Mouse (Mus musculus) layer of hippocampus, postnatal 14 days (tissue): ENCODE measurements around the gene Snx15. TPM values are rescaled to one million over a fixed set of nuclear protein-coding genes. Genes with fewer than 3 reads are reported as not detected.

Source experiments
- DNase-seq, 2 experiments: peaks; one replicate each; pipeline ENCODE4 v3.0.0; 2021 to 2022; ENCODE audit warnings: low spot score in 2 of 2, mixed read lengths in 1 of 2
- total RNA-seq, 2 experiments: library from RNA; stranded (reverse); gene quantifications; 2 replicates each; pipeline ENCODE4 v1.2.3; 2021

The Snx15 gene
- total RNA-seq, 2 experiments from 2014 or later, result 42.3 to 43.7 TPM

DNA sequence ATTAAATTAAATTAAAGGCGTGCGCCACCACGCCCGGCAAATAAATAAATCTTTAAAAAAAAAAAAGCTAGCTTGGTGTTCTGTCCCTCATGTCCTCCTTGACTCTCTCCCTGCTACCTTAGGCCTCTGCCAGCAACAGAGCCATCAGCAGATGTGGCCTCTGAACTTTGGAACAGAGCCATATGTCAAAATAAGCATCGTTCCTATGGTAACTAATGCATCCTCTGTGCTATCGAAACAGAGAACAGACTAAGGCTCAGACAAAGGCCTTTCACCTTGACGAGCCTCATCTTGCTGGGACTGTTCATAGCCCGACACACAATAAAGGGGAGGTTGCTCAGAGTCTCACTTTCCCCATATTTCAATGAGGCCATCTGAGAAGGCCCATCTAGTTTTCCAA, 4.8 kb downstream of the Snx15 start:
- no peak for DNase-seq

DNA sequence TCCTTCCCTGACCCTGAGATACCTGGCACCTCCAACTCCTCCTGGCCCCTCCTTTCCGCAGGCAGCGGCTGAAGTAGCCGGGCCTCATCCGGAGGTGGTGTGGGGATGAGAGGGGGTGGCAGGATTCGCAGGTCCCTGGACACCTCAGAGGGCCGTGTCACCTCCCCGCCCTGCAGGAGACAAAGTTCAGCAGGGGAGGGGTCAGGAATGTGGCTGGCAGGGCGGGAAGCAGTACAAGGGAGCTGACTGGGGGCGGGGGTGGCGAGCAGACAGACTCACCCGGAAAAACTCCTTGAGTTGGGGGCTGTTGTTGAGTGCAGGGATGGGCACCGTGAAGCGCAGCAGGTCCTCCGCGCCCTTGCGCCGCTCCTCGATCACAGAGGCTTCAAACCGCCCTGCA, 6.3 kb downstream of the Snx15 start:
- no peak for DNase-seq

DNA sequence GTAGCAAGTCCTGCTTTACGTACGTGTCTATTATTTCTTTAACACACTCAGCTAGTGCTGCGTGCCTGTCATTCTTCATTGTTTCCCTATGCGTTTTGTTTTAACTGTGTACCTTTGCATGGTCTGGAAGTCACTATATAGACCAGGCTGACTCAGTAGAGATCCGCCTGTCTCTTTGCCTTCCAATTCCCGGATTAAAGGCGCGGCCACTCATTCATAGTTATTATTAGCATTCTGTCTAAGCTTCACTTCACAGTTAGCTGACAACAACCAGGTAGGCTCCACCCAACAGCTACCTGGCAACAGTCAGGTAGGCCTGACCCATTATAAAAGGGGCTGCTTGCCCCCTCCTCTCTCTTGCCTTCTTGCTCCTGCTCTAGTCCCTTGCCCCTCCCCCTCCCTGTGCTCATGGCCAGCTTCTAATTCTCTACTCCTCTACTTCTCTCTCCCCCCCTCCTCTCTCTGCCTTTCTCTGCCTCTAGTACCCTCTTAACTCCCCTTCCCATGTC, 9.4 kb downstream of the Snx15 start:
- DNase-seq, result no peak

DNA sequence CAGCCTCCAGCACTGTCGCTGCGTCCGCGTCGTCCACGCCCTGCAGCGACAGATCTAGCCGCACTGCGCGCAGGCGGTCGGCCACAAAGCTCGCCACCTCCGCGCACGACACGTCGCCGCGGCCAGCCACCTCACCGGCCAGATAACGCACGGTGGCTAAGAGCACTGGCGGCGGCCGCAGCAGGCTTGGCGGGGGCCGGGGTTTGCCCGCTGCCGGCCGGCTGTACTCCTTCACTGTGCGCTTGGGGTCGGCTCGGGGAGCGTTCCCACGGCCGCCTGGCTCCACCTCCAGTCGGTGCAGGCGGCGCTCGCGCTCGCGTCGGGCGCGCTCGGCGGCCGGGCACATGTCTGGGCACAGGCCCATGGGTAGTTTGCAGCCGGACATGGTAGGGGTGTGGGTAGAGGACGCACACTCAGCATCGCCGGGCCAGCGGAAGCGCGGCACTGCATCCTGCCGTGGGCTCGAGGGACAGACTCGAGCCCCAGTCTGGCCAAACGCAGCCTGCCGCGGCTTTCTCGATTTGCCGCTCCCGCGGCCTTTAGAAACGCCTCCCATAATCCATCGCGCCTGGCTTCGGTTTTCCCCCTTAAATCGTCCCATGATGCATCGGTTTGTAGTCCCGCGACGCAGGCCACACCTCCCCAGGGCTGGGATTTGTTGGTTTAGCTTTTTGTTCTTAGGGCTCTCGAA, 10.0 kb downstream of the Snx15 start, which contains the start of gene Sac3d1:
Gene Sac3d1, minus strand, starts transcription at position 665 of the 691 bp plus-strand sequence.
- peak; percentile 89 to 93 for DNase-seq

DNA sequence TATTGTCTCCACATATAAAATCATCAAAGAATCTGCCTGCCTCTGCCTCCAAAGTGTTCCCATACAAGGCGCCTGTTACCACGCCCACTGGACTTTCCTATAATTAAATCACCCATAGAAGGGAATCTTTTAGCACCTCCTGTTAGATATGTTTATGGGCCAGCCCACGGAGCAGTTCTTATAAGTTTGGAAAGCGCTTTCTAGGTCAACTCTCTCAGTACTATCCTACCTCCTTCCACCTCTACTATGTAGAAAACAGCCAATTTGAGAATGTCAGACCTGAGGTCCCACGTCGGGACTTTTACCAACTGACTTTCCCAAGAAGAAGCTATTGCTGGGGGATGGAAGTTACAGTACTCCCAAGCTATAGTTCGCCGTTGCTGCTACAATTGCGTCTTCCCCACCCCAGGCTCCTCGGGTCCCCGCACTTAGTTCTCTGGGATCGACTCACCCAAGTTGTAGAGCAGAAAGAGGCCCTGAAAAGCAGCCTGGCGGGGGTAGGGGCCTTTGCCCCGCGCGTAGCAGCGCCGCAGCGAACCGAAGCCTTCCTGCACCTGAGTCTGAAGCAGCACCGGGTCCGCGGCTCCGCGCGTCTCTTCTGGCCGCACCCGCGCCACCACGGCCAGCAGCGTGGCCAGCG, 10.6 kb downstream of the Snx15 start:
- no peak for DNase-seq

DNA sequence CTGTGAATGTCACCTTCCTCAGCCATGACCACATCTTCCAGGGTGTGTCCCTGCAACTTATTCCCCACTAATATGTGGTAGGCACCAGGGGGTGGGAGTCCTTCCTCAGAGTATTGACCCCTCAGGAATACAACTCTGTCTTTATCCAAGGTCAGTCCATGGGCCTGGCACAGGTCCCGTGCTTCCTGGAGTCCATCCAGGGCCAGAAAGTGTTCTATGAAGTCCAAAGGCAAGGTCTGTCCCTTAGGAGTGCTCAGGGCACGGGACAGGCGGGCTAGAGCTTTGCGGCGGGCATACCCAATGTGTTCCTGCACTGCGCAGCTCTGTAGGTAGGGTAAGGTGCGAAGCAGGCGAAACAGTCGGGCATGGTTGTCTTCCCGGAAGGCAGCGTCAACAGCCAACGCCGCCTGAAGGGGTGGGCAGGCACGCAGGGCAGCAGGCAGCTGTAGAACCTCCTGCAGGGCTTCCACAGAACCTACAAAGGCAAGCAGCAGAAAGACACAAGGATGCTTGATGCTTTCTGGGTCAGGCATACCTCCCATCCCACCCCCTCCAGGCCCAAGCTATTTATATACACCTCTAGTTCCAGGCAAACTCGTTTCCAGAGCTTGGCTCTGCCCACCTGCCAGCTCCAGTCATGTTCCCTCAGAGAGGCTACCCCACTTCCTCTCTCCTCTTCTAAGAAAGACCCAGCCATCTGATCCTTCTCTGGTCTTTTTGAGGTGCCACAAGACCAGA, 11.8 kb downstream of the Snx15 start:
- DNase-seq, result no peak

DNA sequence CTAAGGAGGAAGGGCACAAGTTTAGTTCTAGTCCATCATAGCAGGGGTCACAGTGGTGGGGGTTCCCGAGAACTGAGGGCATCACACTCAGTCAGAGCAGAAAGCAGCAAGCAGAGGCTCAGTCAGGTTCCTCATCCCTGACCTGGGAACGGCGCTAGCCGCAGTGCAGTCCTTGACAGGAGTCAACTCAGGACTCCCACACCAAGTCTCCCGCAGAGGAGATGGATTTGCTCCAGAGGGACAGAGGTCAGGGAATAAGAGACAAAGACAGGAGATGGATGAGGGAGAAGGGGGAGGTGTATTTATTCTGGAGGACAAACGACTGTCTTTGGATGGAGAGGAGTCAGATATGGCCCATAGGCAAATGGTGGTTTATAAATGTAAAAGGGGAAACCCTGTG, 15.0 kb downstream of the Snx15 start:
- no peak for DNase-seq

DNA sequence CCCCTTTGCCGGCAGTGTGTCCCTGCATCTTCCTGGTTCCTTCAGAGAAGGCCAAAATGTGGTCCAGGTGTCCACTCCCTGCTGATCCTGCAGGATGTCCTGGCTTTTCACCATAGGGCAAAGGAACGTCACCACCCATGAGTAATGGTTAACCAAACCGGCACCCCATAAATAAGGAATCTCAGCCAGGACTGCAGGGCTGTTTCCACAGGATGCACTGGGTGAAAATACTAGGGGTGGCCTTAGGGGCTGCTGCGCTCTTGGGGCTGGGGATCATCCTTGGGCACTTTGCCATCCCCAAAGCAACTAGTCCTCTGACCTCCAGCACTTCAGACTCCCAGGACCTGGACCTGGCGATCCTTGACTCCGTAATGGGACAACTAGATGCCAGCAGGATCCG, 22.5 kb downstream of the Snx15 start, which contains the start of gene Naaladl1:
Gene Naaladl1, plus strand, starts transcription at position 197 of the 400 bp plus-strand sequence.
- DNase-seq, result no peak

DNA sequence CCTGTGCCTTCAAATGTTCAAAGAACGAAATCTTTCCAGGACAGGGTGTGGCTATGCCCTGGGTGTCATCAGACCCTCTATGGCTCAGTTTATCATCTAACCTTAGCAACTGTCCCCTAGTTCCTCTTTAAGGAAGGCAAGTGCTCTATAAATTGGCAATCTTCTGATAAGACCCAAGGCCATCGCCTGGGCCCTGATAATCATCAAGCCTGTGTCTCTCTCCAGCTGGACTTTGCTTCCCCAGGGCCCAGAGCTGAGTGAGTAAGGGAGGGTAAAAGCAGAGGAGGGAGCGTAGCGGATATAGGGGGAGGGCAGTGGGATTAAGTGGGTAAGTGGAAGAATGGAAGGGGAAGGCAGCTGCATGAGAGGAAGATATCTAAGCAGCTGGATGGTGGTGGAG, 23.6 kb downstream of the Snx15 start:
- DNase-seq, result no peak

DNA sequence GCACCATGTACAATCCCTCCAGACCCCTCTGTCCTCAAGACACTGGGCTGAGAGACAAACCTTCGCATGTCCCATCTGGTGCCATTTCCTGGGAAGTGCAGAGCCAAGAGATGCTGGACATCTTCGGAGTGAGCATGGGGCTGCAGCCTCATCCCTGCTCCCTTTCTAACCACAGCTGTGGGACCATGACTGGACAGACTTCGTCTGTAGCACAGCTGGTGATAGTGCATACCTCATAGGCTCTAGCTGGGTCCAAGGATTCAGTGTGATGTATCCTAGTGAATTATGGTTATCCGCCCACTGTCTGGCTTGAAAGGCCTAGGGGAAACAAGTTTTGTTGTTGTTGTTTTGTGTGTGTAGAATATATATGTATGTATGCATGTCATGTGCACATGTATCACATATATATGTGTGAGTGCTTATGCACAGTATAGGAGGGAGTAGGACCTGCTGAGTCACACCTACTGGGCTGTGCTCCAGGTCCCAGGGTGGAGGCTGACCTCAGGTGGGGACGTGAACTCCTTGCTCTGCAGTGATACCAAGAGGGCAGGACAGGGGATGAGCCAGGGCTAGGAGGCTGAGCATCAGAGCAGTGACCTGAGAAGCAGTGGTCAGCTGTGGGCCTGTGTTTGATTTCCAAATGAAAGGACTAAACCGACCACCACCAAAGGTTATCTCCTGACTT, 25.8 kb downstream of the Snx15 start:
- no peak for DNase-seq

DNA sequence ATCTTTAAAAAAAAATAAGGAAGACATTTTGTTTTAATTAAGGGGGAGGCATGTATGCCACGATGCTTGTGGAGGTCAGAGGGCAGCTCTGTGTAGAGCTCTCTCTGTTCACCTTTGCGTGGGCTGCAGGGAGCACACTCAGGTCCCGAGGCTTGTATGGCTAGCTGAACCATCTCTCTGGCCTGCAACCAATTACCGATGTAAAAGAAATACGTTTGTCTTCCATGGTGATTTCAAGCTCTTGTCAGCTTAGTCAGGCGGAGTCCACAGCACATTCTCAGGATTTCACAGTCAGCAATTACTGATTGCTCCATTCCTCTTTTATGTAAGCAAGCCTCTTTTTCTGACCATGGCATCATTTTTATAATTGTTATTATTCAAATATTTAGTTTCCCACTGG, 26.9 kb downstream of the Snx15 start:
- no peak for DNase-seq

DNA sequence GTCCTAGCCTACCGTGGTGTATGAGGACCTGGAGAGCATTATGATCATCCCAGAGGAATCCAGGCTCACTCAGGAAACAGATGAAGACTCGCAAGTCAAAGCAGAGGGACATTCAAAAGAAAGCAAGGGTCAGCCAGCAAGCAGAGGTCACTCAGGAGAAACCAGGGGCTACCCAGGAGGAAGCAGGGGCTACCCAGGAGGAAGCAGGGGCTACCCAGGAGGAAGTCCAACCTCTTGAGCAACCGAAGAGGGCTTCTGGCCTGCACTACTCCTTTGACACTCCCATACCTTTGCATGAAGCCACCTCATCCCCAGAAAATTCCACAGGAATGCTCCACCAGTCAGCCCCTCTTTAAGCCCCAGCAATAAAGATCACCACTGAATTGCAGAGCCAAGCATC, 30.3 kb downstream of the Snx15 start:
- no peak for DNase-seq

DNA sequence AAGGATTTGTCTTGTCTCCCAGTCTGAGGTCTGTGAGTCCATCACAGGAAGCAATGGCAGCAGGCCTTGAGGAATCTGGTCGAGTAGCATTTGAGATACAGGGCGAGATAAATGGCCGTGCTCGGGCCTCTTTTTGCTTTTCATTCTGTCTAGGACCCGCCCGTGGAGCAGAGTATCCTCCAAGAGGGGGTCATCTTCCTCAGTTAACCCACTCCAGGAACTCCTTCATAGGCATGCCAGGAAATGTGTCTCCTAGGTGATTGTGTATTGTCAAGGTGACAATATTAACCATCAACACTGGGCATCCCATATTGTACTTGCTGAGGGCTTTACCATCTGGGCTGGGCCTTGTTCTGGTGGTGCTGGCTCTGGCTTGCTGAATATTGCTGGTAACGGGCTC, 34.0 kb downstream of the Snx15 start, which contains the start of gene AC131692.1:
Gene AC131692.1, plus strand, starts transcription at position 301 of the 400 bp plus-strand sequence.
- DNase-seq, result no peak

DNA sequence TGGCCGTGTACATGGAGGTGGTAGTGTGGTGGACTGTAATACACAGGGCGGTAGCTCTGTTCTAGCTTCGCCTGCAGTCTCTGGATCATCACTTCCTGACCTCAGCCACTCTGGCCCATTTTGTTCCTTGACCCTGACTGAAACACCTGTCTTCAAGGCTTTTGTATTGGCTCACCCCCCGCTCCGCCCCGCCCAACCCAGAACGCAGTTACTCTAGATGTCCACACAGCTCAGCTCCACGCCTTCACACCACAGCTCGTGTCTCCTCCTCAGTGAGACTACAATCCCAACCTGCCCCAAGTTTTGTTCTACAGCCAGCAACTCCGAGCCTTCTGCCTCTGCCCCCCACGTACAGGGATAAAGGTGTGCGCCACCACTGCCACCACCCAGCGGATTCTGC, 39.3 kb downstream of the Snx15 start:
- DNase-seq, result no peak

DNA sequence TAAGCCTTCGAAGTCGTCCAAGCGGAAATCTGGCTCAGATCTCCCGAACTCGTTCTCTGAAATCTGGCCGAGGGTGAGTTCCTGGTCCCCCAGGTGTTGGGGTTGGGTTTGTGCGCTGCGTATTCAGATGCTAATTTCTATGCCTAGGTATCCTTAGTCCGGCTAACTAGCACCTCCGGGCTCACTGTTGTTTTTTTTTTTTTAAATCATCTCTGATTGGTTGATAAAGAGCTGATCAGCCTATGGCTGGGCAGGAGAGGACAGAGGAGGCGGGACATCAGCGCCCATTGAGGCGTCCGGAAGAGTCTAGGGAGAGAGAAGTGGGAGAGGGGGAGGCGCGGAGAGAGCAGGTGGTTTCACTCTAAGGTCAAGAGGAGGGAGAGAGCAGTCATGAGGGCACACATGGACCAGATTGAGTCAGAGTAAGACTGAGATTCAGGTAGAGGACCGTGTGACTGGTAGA, 42.7 kb downstream of the Snx15 start:
- no peak for DNase-seq

DNA sequence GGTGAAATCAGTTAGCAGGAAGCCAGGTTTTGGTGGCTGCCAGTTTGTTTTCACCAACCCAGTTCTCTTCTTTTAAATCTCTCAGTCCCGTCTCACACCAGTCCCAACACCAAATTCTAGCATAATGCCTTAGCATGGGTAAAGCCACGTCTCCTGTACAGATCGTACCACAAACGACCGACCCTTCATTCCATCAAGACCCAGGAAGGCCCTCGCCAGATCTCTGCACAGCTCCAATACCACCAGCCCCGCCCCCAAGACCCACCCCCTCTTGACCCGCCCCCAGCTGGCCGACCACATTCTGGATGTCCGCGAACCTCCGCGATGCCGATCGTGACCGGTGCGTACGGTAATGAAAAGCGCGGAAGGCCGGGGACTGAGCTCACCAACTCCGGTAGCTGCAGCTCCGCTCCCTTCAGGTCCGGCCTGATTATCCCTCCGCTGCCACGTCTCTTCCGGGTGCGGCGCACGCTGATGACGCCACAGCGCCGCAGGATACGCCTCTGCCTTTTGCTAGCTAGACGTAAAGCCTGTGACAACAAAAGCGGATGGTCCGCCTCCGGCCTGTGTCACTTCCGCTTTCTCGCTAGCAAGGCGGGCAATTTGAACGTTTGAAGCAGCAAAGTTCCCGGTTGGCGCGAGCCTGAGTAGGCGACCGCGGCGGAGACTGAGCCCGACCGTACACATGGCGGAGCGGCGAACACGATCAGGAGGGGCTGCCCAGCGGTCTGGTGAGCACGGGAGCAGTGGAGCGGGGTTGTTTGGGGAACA, 43.4 kb downstream of the Snx15 start, which contains the start of the genes Zfpl1 and Cdca5:
Gene Zfpl1, minus strand, starts transcription at position 479 of the 771 bp plus-strand sequence.
Gene Cdca5, plus strand, starts transcription at position 506 of the 771 bp plus-strand sequence.
- DNase-seq, result peak; percentile 91 to 98

DNA sequence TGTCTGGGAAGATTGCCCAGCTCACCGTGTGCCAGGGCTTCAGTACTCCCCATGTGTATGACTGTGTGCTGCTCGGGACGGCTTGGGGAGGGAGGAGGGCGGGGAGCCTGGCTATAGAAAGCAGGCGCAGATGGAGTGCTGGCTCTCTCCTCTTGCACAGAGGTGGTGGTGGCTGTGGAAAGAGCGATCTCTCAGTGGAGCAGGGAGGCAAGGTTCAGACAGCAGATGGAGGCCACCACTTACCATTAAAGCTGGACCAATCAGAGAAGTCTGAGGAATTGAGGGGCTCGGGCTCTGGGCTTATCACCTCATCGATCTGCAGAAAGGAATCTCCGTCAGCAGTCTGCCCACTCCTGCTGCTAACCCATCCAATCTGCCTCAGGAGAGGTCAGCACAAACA, 45.9 kb downstream of the Snx15 start, which contains the start of gene Gm28374:
Gene Gm28374, minus strand, starts transcription at position 101 of the 400 bp plus-strand sequence.
- no peak for DNase-seq

DNA sequence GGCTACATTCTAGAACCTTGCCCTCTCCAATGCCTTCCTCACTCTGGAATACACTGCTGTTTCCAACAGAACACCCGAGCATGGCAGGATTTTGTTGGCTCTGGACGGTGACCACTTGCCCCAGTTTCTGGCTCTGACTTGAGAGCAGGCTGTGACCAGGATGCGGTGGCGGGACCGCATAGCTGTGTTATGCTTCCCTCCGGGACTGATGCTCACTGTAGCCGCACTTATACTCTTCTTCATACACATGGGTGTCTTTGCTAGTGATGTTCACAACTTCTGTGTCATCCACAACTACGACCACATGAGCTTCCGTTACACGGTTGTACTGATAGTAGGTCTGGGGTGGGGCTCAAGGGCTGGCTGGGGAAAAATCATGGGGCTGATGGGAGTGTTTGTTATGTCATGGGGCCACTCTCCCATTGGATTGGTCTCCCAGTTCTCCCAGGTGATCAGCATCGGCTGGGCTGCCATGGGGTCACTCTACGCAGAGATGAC, 48.1 kb downstream of the Snx15 start, which contains the start of gene Tmem262:
Gene Tmem262, plus strand, starts transcription at position 51 of the 498 bp plus-strand sequence.
- no peak for DNase-seq

DNA sequence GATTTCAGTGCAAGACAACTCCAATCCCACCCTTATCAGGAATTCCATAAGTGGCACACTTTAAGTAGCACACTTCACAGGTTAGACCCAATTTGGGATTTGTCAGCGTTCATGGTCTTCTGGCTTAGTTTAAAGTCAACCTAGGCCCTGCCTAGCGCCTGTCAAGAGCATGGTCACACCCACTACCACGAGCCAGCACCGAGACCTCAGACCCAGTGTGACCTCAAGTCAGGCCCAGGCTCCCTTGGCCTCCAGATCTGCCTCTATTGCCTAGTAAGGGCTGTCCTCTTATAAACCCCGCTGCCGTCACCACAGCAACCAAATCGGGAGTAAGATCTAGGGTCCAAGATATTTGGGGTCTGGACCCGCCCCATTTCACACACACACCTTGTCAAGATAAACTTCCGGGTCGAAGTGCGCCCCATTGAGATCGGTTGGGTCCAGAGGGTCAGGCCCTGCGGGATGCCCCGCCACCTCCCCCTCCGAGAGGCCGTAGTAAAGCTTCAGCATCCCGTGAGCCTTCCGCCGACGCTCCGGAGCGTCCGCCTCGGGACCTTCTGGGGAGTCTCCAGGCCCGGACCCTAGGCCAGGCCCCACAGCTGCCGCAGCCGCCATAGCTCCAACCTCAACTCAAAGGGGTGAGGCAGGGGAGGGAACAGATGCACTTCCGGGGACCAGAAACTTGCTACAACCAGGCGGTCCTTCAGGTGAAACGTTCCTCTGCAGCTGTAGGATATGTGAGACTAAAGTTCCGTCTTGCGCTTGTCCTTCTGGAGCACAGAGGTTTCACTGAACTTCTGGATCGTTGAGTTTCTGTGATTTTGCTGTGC, 51.3 kb downstream of the Snx15 start, which contains the start of gene Vps51:
Gene Vps51, minus strand, starts transcription at position 668 of the 830 bp plus-strand sequence.
- peak; percentile 81 to 92 for DNase-seq
